Mouse (Mus musculus): ENCODE results near the gene Anxa9.

Gene Anxa9

GRCm38 (mm10) chr3:95284062-95284461 is 22.9 kb downstream of the Anxa9 start:
- DNase-seq (ENCODE audit: low read depth, low spot score): no peak

- DNase-seq (ENCODE audit: low read depth, low spot score): no peak
Measured at GRCm38 (mm10) chr3:95283589-95283941, 23.4 kb downstream of the Anxa9 start.

- DNase-seq (ENCODE audit: low read depth, low spot score): peak; percentile 50
Measured at GRCm38 (mm10) chr3:95282865-95283588, 23.9 kb downstream of the Anxa9 start.

- no peak for DNase-seq (ENCODE audit: low read depth, low spot score)
Measured at GRCm38 (mm10) chr3:95282381-95282864, 24.6 kb downstream of the Anxa9 start.

- DNase-seq (ENCODE audit: low read depth, low spot score): peak; percentile 95
Measured at GRCm38 (mm10) chr3:95281216-95282126, 25.5 kb downstream of the Anxa9 start, which contains the start of the genes Mindy1 and Prune1. Gene Mindy1, plus strand, starts transcription at chr3:95281345. Gene Prune1, minus strand, starts transcription at chr3:95282076.

GRCm38 (mm10) chr3:95280747-95281146 is 26.2 kb downstream of the Anxa9 start:
- DNase-seq (ENCODE audit: low read depth, low spot score): no peak

GRCm38 (mm10) chr3:95277149-95277551 is 29.8 kb downstream of the Anxa9 start:
- DNase-seq (ENCODE audit: low read depth, low spot score): no peak

- DNase-seq (ENCODE audit: low read depth, low spot score): no peak
Measured at GRCm38 (mm10) chr3:95276428-95276934, 30.5 kb downstream of the Anxa9 start.

GRCm38 (mm10) chr3:95275161-95275560 is 31.8 kb downstream of the Anxa9 start:
- DNase-seq (ENCODE audit: low read depth, low spot score): no peak

- DNase-seq (ENCODE audit: low read depth, low spot score): no peak
Measured at GRCm38 (mm10) chr3:95274453-95274852, 32.5 kb downstream of the Anxa9 start.

- DNase-seq (ENCODE audit: low read depth, low spot score): no peak
Measured at GRCm38 (mm10) chr3:95273471-95273870, 33.5 kb downstream of the Anxa9 start.

GRCm38 (mm10) chr3:95270766-95271364 is 36.1 kb downstream of the Anxa9 start:
- DNase-seq (ENCODE audit: low read depth, low spot score): no peak

- no peak for DNase-seq (ENCODE audit: low read depth, low spot score)
Measured at GRCm38 (mm10) chr3:95269789-95270188, 37.2 kb downstream of the Anxa9 start.

GRCm38 (mm10) chr3:95267855-95268254 is 39.1 kb downstream of the Anxa9 start:
- DNase-seq (ENCODE audit: low read depth, low spot score): no peak

GRCm38 (mm10) chr3:95266052-95266451 is 40.9 kb downstream of the Anxa9 start:
- no peak for DNase-seq (ENCODE audit: low read depth, low spot score)

GRCm38 (mm10) chr3:95264724-95265123 is 42.3 kb downstream of the Anxa9 start:
- no peak for DNase-seq (ENCODE audit: low read depth, low spot score)

- no peak for DNase-seq (ENCODE audit: low read depth, low spot score)
Measured at GRCm38 (mm10) chr3:95263089-95263739, 43.8 kb downstream of the Anxa9 start.

GRCm38 (mm10) chr3:95261975-95262374 is 45.0 kb downstream of the Anxa9 start:
- no peak for DNase-seq (ENCODE audit: low read depth, low spot score)

GRCm38 (mm10) chr3:95256931-95257330 is 50.0 kb downstream of the Anxa9 start:
- DNase-seq (ENCODE audit: low read depth, low spot score): no peak

- DNase-seq (ENCODE audit: low read depth, low spot score): no peak
Measured at GRCm38 (mm10) chr3:95250783-95251424, 56.1 kb downstream of the Anxa9 start, which contains the start of gene Bnipl. Gene Bnipl, minus strand, starts transcription at chr3:95251193.

GRCm38 (mm10) chr3:95250361-95250760 is 56.6 kb downstream of the Anxa9 start:
- DNase-seq (ENCODE audit: low read depth, low spot score): no peak
